12 mouse cellular contexts compared by ENCODE assay signal in the genomic region with DNA sequence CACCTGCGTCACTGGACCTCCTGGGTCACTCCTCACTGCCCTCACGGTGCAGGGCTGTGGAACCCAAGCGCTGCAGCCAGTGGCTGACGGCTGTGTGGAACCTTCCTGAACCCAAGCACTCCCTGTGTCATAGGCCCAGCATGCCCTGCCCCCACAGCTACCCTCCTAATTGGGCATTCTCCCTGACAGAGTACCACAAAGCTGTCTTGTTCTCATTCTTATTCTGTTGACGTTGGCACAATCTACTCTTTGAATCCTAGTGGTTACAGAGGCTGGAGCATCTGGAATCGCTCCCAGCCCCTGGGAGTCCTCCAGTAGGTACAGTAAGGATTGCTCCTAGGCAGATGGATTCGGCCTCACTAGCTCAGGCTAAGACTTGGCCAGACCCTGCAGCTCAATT. TPM values are rescaled to one million over a fixed set of nuclear protein-coding genes. Genes with fewer than 3 reads are reported as not detected.
DNase-seq lines count a peak whose midpoint lies in the region; ATAC-seq lines count a peak whose summit lies in the region.
"Had no signal": no experiment of that assay in that cellular context is flagged by ENCODE, and none has a peak within 500 bp of the region (broad histone marks: within the 10 kb centered on the region; RNA-seq: fewer than 3 reads in every experiment).

No protein-coding gene starts in this region.

- H3K27ac ChIP-seq in forebrain, embryonic 13.5 days, result peak overlapping the region; percentile 31; the same call in 1 of the 2 replicates

- H3K4me3 ChIP-seq in forebrain, embryonic 13.5 days, result no peak overlapping the region

- DNase-seq in layer of hippocampus, adult 11-12 months (ENCODE audit: low spot score), result peak; percentile 64
- no peak for DNase-seq in layer of hippocampus, adult 9-10 months (ENCODE audit: low spot score)
- peak; percentile 80 for DNase-seq in Muller cell, postnatal 12 days (ENCODE audit: inconsistent ontology term)
- no peak for DNase-seq in spleen, postnatal 36 days (ENCODE audit: low spot score in 2 of 2)
- DNase-seq in right cerebral cortex, postnatal 25 days, result no peak
- DNase-seq: adrenal gland, postnatal 25 days had no signal

- no peak overlapping the region for H3K9ac ChIP-seq in forebrain, embryonic 13.5 days

- H3K27me3 ChIP-seq in forebrain, embryonic 13.5 days, result no peaks in the 10 kb centered on the region

- H3K36me3 ChIP-seq in forebrain, embryonic 13.5 days (ENCODE audit: poor library complexity, severe bottlenecking), result no peaks in the 10 kb centered on the region

- WGBS in forebrain, embryonic 13.5 days, result 32% methylated on average over 7 of the region's 7 CpGs

- peaks cover 66% of the 10 kb centered on the region for H3K4me1 ChIP-seq in forebrain, embryonic 13.5 days

- no peak overlapping the region for H3K4me2 ChIP-seq in forebrain, embryonic 13.5 days

- peak; percentile 70 for ATAC-seq in forebrain, embryonic 13.5 days
- ATAC-seq in megakaryocyte, adult 5-6 weeks (ENCODE audit: poor library complexity, severe bottlenecking), result peak; percentile 45
- no peak for ATAC-seq in activated CD4-positive, CD25-positive, alpha-beta regulatory T cell, adult 4 months

- H3K9me3 ChIP-seq in forebrain, embryonic 13.5 days (replicated peaks), result no peaks in the 10 kb centered on the region

RNA-seq across cellular contexts. Expression of gene Rtn4r, which starts 33.1 kb away (rescaled TPM):
- polyA plus RNA-seq in forebrain, embryonic 13.5 days (2015; fragmentation: Nextera tagmentation; extraction: Ambion mirVana), result 7.3 and 7.8 TPM in 2 replicates
- total RNA-seq in megakaryocyte, adult 5-6 weeks (2015), result 0.36 and 0.85 TPM in 2 replicates
- total RNA-seq in megakaryocyte, adult 5-6 weeks (2017), result 0.26 TPM in 1 of 2 replicates, not detected in the other
- not detected for polyA plus RNA-seq in activated CD4-positive, CD25-positive, alpha-beta regulatory T cell, adult 4 months (2017; shearing (Covaris generic))
- total RNA-seq: adrenal gland, postnatal 25 days had no signal

RNA-seq across cellular contexts. Expression of gene Ccdc188, which starts 57.2 kb away (rescaled TPM):
- 0.13 TPM in 1 of 2 replicates, not detected in the other for polyA plus RNA-seq in forebrain, embryonic 13.5 days (2015; fragmentation: Nextera tagmentation; extraction: Ambion mirVana)
- not detected in 2 replicates for total RNA-seq in megakaryocyte, adult 5-6 weeks (2015)
- total RNA-seq in megakaryocyte, adult 5-6 weeks (2017), result not detected in 2 replicates
- polyA plus RNA-seq in activated CD4-positive, CD25-positive, alpha-beta regulatory T cell, adult 4 months (2017; shearing (Covaris generic)), result not detected
- total RNA-seq: adrenal gland, postnatal 25 days; granulocyte monocyte progenitor cell, adult 5-6 weeks; left cerebral cortex, postnatal 4 days had no signal
- polyA plus RNA-seq: cortical plate, adult 2 months had no signal

Comparison
In these comparisons a context has a peak if more than half of its experiments do, and no peak if none do; other contexts are left out.
1. DNase-seq: peak in layer of hippocampus, adult 11-12 months (single experiment) and Muller cell, postnatal 12 days (single experiment); none in layer of hippocampus, adult 9-10 months (single experiment), spleen, postnatal 36 days (0 of 2) and right cerebral cortex, postnatal 25 days (single experiment).